Mouse (Mus musculus) erythroblast, adult 5-6 weeks (primary cell): ENCODE results near the gene Arhgap28. TPM values are rescaled to one million over a fixed set of nuclear protein-coding genes. Genes with fewer than 3 reads are reported as not detected.
"Not testable (repeated sequence)": the region's sequence is repeated elsewhere in the genome, so short reads cannot be mapped to it uniquely, and the experiment has no call there.

Experiments used
- ATAC-seq: replicated peaks from 2 replicates; pipeline ENCODE4 v1.8.0; 2016; ENCODE audit warnings: moderate number of reproducible peaks, mild to moderate bottlenecking, moderate TSS enrichment, inconsistent platforms; ENCODE audit not compliant: poor library complexity, low FRiP score, severe bottlenecking
- total RNA-seq, 2 experiments: library from RNA; stranded (forward) in 1 of 2; stranded (reverse) in 1 of 2; fragments of 150-400 nt in 1 of 2; fragments of 200-764, 138-1000 nt in 1 of 2; gene quantifications; 2 replicates each; pipeline versions ENCODE4 v1.2.3 to v1.2.4; 2015 to 2017; ENCODE audit warnings: low replicate concordance in 2 of 2

Gene Arhgap28
- total RNA-seq, 2 experiments from 2014 or later = not detected

DNA sequence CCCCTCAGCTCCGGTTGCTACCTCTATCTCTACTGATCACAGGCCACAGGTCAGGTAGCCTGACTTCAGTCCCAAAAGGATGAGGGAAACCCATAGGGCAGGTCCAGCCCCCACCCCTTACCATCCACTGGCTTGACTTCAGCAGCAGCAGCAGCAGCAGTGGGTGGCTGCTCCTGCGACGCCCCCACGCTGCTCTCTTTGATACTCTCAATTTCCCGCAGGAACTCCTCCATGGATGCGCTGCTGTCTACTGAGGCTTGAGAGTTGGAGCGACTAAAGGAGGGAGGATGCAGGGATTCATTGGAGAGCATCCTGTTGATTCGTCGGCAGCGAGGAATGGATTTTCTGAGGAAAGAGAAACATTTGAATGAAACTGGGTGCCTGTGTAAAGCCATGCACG lies 102.8 kb downstream of the Arhgap28 start:
- ATAC-seq = no peak

DNA sequence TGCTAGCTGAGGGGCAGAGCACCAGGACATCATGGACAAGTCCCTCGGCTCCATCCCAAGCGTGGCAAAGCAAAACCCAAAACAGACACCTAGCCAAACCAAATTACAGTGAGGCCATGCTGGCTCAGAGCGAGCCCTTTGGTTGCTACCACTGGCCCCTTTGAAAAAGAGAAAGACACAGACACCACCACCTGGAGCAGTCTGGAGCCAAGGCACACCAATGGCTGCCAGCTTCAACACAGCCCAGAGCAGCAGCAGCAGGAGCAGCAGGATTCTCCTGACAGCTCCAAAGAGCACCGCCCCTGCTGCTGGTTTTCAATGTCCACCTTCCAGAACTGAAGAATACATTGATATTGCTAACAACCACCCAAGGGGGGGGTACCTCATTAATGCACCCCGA lies 104.5 kb downstream of the Arhgap28 start:
- ATAC-seq = no peak

DNA sequence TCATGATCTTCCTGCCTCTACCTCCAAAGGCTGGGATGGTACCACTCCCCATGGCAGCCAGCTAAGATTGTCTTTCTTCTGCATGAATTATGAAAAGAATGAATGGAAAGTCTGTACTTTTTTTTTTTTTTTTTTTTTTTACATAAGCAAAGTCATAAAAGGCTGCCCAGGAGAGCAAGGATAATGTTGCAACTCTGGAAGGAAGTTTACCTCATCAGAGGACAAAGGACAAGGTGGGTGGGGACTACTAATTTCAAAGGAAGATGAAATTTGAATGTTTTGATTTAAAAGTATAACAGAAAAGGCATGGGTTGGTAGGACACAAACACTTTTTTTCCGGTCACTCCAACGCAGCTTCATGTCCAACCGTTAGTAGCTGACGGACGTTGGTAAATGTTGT lies 107.5 kb downstream of the Arhgap28 start:
- no peak for ATAC-seq

DNA sequence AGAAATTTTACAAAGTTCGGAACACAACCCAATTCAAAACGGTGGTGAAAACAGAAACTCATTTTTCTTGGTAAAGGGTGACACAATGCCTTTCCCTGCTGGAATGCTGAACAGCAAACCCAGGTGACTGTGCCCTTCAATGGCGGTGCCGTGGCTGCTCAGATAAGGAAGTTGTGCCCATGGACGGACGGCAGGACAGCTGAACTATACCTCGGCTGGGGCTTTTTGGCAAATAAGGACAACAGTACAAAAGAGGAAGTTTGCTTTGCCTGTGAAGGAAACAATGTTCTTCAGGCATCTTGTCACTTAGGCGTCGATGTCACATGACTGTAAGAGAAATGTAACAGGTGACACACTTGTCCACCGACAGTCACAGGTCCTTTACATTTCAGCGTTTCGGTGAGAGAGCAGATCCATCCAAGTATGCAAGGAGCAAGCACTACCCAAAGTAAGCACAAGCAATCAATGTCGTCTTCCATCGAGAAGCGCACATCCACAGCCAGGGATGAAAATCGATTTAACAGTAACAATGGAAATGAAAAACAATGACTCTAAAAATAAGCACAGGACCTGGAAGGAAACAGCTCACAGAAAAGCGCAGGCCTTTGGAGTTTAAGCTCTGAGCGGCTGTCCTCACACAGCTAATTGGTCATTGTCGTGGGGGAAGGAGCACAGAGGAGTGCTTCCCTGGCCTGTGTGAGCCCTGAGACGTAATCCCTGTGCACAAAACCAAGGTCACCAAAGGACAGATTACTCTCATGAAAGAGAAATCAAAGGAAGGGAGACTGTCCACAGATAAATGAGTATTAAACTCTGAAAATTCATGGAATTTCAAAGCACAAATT lies 114.2 kb downstream of the Arhgap28 start:
- ATAC-seq = no peak

DNA sequence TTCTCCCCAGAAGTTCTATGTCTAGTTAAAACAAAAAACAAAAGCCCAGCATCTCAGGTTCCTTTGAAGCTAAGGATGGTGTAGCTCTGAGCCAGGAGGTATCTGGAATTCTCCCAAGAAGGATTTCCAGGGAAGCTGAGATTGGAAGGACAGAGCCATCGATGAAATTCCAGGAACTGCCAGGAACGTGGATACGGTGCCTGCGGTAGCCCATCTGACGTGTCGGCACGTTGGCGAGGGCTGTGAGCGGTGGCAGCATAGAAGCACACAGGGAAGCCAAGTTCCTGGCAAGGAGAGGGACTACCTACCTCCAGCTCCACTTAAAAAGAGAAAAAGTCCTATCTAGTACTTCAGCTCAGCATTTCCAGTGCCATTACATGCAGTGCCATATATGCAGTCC lies 115.8 kb downstream of the Arhgap28 start:
- ATAC-seq = no peak

DNA sequence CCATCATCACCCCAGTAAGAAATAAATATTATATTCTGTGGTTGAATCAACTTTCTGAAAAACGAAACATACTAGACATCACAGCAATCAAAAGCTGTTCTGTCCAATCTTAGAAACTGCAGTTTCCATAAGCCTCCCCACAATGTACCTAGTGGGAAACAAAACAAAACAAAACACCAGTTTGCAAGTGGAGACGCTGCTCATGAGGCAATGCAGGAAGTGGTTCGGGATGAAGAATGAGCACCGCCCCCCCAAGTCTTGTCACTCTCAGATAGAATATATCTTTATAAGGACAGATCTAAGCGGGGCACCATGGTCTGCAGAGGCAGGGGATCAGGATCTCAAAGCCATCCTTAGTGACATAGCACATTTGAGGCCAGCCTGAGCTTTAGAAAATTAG lies 117.6 kb downstream of the Arhgap28 start:
- no peak for ATAC-seq

DNA sequence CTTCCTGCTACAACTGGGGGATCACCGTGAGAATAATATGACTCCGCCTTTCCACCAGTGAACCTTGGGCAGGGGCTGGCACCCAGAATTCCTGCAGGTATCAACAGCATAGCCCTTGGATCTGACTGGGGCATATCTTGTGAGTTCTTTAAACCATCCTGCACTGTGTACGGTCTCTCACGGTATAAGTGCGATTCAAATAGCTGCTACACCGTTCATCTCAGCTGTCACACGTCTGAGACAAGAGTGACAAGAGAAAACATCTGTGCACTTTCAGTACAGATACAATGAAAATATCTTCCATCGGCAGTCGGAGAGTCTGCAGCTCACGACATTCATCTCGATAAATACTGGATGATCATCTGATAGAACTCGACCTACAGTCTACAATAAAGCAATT lies 126.3 kb downstream of the Arhgap28 start:
- no peak for ATAC-seq

DNA sequence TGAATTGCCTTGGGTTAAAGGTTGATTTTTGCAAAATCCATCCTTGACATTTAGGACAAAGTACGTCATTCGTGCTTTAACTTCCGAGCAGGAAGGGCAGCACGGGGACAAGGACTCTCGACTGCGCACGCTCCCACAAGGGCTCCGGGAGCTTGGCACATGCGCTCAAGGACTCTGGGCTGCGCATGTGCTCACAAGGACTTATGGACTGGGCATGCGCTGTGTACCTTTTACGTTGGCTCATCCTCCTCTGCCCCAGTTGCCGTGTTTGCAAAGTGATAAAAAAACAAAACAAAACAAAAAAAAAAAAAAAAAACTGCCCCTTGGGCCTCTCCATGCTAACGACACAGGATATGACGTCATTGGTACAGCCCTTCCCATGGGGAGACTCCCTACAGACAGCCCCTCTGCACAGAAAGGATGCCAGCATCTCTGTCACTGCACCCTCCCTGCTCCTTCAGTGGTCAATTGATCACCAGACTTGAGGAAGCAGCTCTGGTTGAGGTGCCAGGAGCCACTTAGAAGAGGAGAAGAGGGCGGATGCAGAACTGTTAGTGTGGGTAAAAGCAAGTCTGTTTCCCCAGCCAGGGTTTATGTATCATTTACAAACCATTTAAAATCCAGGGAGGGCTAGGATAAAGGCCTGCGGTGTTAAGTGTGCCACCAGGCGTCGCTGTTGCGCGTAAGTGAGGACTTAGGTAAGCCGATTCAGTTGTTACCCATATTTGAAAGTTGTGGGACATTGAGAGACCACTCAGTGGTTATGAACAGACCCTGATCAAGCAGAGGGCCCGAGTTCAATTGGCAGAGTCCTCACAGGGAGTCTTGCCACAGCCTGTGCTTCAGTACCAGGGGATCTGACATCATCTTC lies 134.0 kb downstream of the Arhgap28 start:
- no peak for ATAC-seq

DNA sequence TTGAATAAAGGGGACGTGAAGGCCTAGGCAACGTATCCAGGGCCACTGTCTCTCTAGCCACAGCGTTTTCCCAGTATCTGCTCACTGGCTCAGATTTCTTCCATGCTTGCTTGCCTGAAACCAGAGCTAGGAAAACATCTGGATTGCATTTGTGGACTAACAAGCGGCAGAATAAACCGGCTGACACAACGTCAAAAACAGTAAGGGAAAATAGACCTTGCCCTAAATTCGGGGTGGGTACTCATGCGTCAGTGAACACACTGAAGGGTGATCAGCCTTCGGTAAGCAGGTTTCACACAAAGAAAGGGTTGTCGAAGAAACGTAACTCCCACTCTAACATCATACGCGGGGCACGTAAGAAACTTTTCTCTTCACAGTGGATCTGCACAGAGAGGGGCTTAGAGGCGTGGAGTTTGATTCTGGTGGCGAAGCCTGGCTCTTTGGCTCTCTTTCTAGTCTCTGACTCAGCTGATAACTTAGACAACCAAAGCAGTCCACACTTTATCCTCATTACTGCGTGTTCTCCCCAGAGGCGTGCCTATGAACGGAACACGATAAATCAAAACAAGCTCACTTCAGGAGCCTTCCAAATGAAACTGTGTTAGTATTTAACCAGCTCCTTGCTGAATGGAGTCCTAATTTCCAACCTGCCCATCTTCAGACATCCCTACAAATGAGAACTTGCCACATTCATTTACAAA lies 137.2 kb downstream of the Arhgap28 start:
- no peak for ATAC-seq

DNA sequence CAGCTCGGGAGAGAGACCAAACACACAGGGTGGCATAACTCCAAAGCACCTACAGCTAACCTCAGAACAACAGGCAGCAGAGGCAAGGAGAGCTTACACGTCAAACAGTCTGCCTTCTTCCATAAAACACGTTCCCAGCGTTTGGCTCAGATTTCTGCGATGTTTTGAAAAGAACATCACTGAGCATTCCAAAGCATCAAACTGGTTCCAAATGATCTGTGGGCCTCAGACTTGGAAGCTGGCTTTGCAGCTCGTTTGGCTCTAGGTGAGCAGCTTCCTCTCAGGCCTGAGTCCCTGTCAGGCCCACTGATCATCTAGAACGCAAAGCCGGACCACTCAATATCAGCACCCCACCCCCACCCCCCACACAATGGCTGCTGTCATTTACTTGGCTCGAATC lies 137.9 kb downstream of the Arhgap28 start:
- ATAC-seq = no peak

DNA sequence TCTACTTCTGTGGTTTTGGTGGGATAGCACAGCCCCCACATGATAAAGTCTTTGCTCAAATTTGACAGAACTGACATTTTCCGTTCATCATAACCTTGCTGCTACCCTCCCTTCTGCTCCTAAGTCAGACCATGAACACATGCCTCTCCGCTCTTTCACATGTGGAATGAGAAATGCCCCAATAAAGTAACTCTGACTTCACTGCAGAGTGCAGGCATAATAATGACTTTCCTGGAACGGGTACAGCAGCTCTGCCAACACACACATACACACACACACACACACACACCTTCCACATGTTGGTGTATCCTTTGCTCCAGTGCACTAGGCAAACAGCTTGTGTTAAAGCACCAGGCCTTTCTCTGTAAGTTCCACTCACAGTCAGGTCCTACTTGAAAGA lies 139.0 kb downstream of the Arhgap28 start:
- ATAC-seq = no peak

DNA sequence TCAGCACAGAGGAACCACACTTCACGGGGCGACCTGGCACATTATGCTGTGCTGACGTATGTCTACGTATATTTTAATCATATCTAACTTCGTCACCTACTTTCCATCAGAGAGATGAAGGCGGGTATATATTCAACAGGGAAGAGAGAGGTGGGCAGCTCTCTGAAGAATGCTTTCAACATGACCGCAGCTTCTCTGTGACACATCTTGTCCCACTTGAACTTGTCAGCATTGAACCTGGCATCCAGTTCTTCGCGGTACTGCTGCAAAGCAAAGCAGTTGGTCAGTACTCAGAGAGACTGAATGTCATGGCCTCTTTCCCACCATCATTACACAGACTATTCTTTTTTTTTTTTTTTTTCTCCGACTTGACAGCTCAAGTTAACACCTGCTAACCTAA lies 139.6 kb downstream of the Arhgap28 start:
- ATAC-seq = no peak

DNA sequence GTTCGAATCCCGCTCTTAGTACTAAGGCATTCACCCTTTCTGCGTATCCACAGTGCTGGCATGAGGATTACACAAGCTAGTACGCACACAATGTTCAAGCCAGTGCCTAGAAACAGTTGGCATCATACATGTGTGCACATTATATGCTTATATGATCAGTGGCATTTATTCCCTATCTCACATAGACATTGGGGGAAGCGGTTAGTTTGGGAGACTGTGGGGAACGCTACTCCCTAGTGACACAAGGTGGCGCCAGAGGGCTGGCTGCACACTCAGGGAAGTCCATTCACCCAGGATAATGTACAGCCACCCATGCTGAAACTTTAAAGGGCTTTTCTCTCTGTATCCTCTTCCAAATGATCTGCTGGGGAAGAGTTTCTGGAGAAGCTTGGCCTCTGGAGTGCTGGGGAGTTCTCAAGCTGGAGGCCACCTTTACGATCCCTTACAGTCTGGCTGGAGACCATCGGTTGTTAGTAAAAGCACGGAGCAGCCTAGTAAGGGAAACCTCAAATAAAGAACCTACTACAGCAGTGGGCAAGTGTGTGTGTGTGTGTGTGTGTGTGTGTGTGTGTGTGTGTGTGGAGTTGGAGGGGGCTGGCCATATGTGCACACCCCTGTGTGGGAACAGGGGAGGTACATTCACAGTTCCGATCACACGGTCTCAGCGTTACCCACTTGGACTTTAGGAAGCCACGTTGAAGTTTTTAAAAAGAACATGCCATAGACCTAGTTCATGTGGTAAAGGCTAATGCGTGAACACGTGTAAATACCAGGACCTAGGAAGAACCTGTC lies 142.0 kb downstream of the Arhgap28 start:
- no peak for ATAC-seq

DNA sequence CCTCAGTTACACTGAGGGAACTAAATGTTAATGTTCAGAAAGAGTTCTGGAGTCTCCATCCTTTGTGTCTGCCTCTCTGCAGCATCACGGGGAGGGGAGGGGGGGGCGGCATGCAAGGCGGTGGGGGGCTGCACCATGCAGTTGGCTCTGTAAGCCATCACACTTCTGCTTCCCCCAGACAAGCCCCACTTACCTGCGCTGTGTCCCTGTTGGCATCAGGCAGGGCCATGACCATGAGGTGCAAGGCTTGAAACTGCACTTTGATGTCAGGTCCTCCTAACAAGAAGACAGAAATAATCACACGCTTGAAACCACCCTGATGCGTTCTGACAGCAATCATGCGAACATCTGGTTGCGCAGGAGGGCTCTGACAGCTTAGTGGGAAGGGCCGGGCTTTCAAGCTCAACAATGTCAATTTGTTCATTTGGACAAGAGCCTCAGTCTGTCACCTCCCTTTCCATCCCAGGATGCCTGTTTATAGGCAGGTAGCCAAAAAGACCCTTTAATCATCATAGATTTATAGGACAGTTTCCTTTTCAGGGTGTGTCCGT lies 142.8 kb downstream of the Arhgap28 start:
- ATAC-seq = no peak

DNA sequence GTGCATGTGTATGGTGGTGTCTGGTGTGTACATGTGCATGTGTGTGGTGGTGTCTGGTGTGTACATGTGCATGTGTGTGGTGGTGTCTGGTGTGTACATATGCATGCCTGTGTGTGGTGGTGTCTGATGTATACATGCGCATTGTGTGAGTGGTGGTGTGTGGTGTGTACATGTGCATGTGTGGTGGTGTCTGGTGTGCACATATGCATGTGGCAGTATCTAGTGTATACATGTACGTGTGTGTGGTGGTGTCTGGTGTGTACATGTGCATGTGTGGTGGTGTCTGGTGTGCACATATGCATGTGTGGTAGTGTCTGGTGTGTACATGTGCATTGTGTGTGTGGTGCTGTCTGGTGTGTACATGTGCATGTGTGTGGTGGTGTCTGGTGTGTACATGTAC lies 162.4 kb downstream of the Arhgap28 start:
- ATAC-seq = not testable (repeated sequence)

DNA sequence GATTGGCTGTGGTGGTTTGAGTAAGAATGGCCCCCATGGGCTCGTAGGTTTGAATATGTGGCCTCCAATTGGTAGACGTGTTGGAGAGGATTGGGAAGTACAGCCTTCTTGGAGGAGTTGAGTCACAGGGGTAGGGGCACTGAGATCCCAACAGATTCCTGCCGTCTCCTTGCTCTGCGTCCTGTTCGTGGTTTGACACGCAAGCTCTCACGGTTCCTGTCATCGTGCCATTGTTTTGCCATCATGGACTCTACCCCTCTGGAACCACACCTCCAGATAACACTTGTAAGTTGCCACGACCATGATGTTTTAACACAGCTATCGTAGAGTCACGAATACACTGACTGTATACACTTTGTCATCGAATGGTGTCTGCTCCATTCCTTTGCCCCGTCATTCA lies 165.0 kb downstream of the Arhgap28 start:
- no peak for ATAC-seq

DNA sequence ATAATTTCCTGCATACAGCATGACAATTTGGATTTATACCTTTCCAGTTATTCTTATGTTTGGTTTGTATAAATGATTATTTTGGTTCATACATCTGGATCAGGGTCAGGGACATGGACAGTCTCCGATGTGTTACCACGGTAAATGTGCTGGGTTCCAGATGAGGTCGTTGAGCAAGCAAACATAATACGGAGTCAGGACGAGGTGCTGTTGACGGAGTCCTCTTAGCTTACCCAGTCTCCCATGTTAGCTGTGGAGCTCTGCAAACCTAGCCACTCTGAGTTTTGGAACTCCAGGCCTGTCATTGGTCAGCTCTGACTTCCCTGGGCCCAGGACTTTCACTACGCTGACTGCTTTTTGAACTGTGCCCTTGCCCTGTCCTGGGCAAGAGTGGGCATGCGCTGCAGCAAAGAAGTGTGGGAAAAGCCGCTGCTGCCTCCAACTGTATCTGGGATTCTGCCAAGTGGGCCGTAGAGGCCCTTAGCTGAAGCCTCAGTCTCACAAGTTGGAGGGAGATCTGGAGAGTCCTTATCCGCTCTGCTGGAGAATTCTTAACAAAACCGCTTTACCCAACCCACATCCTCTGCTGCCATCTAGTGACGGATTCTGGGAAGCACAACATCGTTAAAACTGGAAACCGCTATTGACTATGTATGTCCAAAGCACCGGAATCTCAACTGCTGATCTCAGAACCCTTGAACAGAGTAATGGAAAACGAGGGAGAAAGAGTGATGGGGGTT lies 166.4 kb downstream of the Arhgap28 start:
- ATAC-seq = no peak

DNA sequence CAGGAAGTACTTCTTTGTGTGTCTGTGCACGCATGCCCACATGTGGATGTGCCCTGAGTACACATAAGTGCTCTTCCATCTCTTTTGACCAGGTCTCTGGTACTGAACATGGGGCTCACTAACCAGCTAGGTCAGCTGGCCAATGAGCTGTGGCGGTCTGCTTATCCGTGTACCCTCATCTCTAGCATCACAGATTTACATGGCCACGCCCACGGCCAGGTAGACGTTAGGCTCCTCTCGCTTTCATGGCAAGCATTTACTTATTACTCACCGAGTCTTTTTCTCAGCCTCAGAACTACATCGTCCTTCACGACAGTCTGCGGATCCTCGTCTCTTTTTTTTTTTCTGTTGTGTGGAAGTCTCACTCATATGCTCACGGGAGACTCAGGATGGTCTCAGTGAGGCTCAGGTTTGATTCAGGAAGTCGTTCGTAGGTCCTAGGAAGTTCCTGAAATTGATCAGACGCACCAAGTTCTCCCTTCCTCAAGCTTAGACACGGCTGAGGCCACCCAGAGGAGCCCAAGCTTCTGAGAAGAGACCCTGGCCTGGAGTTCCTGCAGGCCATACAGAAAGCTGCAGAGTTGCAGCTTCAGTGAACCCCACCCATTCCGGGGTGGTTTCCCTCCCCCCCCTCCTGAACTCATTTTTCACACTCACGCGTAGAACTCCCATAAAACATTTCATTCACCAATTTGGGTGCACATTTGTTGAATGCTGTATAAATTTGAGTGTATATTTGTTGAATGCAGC lies 167.6 kb downstream of the Arhgap28 start:
- no peak for ATAC-seq
